Mouse (Mus musculus): ENCODE measurements around the gene Pkd1l2. TPM values are rescaled to one million over a fixed set of nuclear protein-coding genes. Genes with fewer than 3 reads are reported as not detected.

The Pkd1l2 gene
- polyA plus RNA-seq, 1 experiment, result not detected

DNA sequence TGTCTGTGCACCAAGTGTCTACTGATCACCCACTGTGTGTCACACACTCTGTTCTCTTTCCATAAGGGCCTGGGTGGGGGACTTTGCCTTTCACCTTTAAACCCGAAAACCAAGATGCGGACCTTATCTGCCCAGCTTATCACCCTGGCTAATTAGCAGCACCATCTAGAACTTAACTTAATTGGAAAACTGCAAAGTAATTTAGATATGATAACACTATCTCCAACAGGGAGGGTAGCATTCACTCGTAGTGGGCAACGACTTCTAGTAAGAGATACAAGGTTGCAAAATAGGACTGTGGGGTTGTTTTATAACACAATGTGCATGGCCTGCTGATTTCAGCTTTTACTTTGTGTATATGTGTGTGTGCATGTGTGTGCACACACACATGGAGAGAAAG lies 7.6 kb upstream of the Pkd1l2 start:
- 0 out of 2 replicates have a peak, but pooled peaks cover 2% of the 10 kb centered on the region for H3K4me1 ChIP-seq (ENCODE audit: control insufficient read depth, insufficient read depth, low read length)
- no peak overlapping the region for H3K4me3 ChIP-seq (ENCODE audit: insufficient read depth, low read length)
- TF ChIP-seq CTCF (IDR thresholded peaks at IDR 0.05; ENCODE audit: borderline replicate concordance, insufficient read depth, low read length) (no peak), POLR2A (IDR thresholded peaks at IDR 0.05; ENCODE audit: low read depth, low read length) (no peak)
- H3K27ac ChIP-seq (ENCODE audit: insufficient read depth, low read length), result no peak overlapping the region

DNA sequence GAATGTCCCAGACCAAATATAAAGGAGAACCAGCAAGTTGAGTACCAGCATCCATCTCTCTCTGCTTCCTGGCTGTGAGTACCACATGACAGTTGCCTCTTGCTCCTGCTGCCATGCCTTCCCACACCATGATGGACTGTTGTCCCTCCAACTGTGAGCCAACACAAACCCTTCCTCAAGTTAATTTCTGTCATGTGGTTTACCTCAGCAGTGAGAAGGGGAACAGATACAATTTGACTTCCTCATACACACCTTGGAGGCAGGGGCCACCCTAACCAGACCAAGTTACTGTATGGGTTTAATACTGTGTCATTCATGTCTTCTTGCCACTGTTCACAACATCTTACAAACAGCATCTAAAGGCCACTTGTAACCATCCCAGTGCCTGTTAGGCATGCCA lies 4.8 kb upstream of the Pkd1l2 start:
- Histone ChIP-seq H3K4me3 (ENCODE audit: insufficient read depth, low read length) (no peak overlapping the region), H3K27ac (ENCODE audit: insufficient read depth, low read length) (no peak overlapping the region), H3K4me1 (ENCODE audit: control insufficient read depth, insufficient read depth, low read length) (0 out of 2 replicates have a peak, but pooled peaks cover 2% of the 10 kb centered on the region)
- TF ChIP-seq CTCF (IDR thresholded peaks at IDR 0.05; ENCODE audit: borderline replicate concordance, insufficient read depth, low read length) (no peak), POLR2A (IDR thresholded peaks at IDR 0.05; ENCODE audit: low read depth, low read length) (no peak)

DNA sequence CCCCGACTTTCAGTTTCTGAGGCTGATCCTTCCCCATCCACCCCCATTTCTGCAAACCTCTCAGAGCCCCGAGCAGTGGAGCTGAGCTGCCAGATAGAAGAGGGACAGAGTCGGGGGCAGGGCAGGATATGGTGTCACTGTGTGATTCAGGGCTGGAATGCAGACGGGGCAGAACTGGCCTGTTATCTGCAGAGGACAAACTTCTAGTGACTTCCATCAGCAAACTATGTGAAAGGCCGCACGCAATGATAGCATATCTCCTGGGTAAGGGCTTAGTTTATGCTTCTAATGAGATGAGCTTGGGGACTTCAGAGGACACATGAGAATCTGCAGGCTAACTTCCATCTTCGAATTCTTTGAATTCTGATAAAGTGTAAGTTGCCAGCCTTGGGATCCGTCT lies 3.3 kb upstream of the Pkd1l2 start:
- Histone ChIP-seq H3K4me1 (ENCODE audit: control insufficient read depth, insufficient read depth, low read length) (0 out of 2 replicates have a peak, but pooled peaks cover 2% of the 10 kb centered on the region), H3K27ac (ENCODE audit: insufficient read depth, low read length) (no peak overlapping the region), H3K4me3 (ENCODE audit: insufficient read depth, low read length) (no peak overlapping the region)
- TF ChIP-seq POLR2A (IDR thresholded peaks at IDR 0.05; ENCODE audit: low read depth, low read length) (no peak), CTCF (IDR thresholded peaks at IDR 0.05; ENCODE audit: borderline replicate concordance, insufficient read depth, low read length) (no peak)

DNA sequence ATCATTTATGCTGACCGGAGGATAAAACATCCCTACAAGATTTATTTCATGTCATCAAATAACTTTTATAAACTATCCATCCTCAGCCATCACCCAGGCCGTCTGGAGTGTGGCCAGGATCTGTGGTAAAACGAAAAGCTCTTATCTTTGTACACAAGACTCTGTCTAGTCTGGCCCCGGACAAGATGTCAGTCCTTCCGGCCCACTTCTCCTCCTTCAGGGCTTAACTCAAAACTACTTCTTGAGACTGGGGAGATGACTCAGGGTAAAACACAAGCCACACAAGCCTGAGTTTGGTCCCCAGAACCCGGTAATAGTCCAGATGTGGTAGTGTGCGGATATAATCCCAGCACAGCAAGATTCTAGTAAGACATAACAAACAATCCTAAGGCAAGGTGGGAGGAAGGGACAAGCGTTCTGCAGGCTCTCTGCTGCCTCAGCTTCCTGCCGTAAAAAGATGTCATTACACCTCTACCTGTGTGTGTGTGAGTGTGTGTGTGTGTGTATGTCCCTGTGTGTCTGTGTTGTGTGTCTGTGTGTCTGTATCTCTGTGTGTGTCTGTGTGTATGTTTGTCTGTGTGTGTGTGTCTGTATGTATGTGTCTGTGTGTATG lies 804 bp upstream of the Pkd1l2 start:
- no peak for TF ChIP-seq CTCF (IDR thresholded peaks at IDR 0.05; ENCODE audit: borderline replicate concordance, insufficient read depth, low read length)
- no peak for TF ChIP-seq POLR2A (IDR thresholded peaks at IDR 0.05; ENCODE audit: low read depth, low read length)
- Histone ChIP-seq H3K4me1 (ENCODE audit: control insufficient read depth, insufficient read depth, low read length) (0 out of 2 replicates have a peak, but pooled peaks cover 2% of the 10 kb centered on the region), H3K27ac (ENCODE audit: insufficient read depth, low read length) (no peak overlapping the region), H3K4me3 (ENCODE audit: insufficient read depth, low read length) (no peak overlapping the region)

DNA sequence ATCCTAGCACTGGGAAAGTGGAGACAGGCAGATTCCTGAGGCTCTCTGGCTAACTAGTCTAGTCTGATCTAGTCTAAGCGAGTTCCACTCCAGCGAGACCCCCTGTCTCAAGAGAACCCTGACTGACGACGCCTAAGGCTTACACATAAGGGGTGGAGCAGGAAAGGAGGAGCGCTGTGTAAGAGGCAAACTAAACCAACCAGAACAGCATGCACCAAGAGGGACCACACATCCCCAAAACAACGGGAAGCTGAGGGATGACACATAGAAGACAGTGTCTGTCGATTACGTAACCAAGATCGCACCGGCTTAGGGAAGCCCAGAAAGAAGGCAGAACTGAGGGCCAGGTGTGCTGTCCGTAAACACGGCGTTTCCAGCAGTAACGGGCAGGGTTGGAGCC lies 2.6 kb downstream of the Pkd1l2 start:
- TF ChIP-seq POLR2A (IDR thresholded peaks at IDR 0.05; ENCODE audit: low read depth, low read length) (no peak), CTCF (IDR thresholded peaks at IDR 0.05; ENCODE audit: borderline replicate concordance, insufficient read depth, low read length) (no peak)
- Histone ChIP-seq H3K4me1 (ENCODE audit: control insufficient read depth, insufficient read depth, low read length) (no peaks in the 10 kb centered on the region), H3K4me3 (ENCODE audit: insufficient read depth, low read length) (no peak overlapping the region), H3K27ac (ENCODE audit: insufficient read depth, low read length) (no peak overlapping the region)

DNA sequence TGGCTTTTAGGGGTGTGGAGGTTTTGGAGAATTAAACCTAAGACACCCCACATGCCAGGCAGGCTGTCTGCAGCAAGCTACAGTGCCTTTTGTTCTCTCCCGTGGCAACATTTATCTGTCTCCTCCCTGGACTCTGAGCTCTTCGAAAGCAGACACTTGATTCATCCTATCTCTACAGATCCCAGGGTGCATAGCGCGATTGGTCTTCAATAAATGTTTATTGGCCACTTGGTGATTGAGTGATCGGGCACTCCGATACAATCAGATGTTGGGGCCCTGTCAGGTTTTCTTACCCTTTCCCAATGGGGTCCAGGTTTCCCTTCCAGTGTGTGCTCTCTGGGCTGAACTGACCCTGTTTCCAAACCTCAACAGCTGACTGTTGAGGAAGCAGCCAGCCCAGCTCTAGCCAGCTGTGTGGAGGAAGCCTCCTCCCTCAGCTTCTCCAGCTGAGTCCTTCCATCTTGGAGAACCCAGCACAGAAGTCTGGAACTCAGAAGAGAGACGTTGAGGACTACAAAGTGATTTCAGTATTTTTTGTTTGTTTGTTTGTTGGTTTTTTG lies 3.8 kb downstream of the Pkd1l2 start:
- H3K4me3 ChIP-seq (ENCODE audit: insufficient read depth, low read length), result no peak overlapping the region
- no peaks in the 10 kb centered on the region for H3K4me1 ChIP-seq (ENCODE audit: control insufficient read depth, insufficient read depth, low read length)
- H3K27ac ChIP-seq (ENCODE audit: insufficient read depth, low read length), result no peak overlapping the region
- TF ChIP-seq CTCF (IDR thresholded peaks at IDR 0.05; ENCODE audit: borderline replicate concordance, insufficient read depth, low read length) (no peak), POLR2A (IDR thresholded peaks at IDR 0.05; ENCODE audit: low read depth, low read length) (no peak)

DNA sequence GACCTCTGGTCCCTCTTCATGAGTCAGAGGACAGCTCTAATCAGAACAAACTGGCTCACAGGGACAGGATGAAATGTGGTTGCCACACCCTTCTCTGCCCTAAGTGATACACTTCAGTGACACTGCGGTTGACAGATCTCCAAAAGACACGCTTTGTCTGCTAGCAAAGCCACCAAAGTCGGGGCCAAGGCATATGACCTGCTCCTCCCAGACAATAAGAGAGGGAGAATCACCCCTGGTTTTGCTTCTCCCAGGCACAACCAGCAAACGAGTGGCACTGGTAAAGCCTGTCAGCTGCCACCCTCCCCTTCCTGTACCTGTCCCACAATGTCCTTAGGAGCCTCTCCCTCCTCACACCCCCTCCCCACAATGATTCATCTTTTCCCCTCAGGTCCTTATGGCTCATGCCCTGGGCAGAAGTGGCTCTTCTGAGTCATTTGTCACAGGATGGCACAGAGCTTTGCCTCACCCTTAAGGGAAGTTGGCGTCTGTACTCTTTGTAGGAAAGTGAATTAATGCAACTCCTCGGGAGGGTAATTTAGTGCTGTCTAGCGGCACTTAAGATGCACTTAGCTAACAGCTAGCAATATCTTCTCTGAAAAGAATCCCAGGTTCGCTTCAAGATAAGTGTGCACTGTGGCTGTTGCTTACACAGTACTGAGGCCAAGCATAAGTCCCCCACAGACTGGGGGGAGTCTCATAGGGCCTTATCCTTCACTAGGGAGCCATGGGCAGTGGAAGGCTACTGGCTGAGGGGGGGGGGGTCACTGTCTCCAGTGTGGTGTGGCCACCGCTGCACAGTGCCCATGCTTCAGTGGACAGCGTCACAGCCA lies 7.7 kb downstream of the Pkd1l2 start:
- Histone ChIP-seq H3K4me1 (ENCODE audit: control insufficient read depth, insufficient read depth, low read length) (no peaks in the 10 kb centered on the region), H3K27ac (ENCODE audit: insufficient read depth, low read length) (no peak overlapping the region), H3K4me3 (ENCODE audit: insufficient read depth, low read length) (no peak overlapping the region)
- TF ChIP-seq CTCF (IDR thresholded peaks at IDR 0.05; ENCODE audit: borderline replicate concordance, insufficient read depth, low read length) (no peak), POLR2A (IDR thresholded peaks at IDR 0.05; ENCODE audit: low read depth, low read length) (no peak)

DNA sequence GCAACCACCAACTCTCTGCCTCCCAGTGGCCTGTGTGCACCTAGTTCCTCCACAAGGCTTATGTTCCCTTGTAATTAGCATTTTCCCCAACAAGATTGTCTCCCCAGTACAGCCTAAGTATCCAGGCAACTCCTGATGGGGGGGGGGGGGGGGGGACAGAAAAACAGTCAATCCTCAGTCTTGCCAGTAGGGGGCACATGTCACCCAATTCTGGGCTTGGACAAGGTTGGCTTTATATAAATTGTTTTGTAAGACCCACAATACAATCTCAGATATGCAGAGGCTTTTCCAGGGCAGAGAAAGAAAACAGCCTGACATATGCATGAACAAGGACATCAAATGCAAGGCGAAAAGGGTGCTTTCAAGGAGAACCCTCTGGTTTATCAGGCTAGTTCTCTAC lies 12.5 kb downstream of the Pkd1l2 start:
- H3K4me3 ChIP-seq (ENCODE audit: insufficient read depth, low read length), result no peak overlapping the region
- no peak overlapping the region for H3K27ac ChIP-seq (ENCODE audit: insufficient read depth, low read length)
- no peaks in the 10 kb centered on the region for H3K4me1 ChIP-seq (ENCODE audit: control insufficient read depth, insufficient read depth, low read length)
- TF ChIP-seq POLR2A (IDR thresholded peaks at IDR 0.05; ENCODE audit: low read depth, low read length) (no peak), CTCF (IDR thresholded peaks at IDR 0.05; ENCODE audit: borderline replicate concordance, insufficient read depth, low read length) (no peak)

DNA sequence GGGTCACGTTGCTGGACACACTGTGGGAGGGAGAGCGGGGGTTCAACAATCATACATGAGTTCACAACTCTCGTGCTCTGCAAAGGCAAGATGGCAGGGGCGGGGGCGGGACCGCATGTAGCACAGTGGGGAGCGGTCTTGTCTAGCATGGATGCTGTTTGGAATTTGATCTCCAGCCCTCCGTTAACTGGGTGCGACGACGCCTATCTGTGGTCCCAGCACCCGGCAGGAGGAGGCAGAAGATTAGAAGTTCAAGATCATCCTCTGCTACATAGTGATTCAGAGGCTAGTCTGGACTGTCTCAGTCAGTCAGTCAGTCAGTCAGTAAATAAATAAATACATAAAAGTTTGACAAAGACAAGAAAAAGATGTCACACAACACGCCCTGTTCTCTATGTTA lies 14.0 kb downstream of the Pkd1l2 start:
- H3K4me1 ChIP-seq (ENCODE audit: control insufficient read depth, insufficient read depth, low read length), result no peaks in the 10 kb centered on the region
- TF ChIP-seq CTCF (IDR thresholded peaks at IDR 0.05; ENCODE audit: borderline replicate concordance, insufficient read depth, low read length) (no peak), POLR2A (IDR thresholded peaks at IDR 0.05; ENCODE audit: low read depth, low read length) (no peak)
- H3K27ac ChIP-seq (ENCODE audit: insufficient read depth, low read length), result no peak overlapping the region
- H3K4me3 ChIP-seq (ENCODE audit: insufficient read depth, low read length), result no peak overlapping the region

DNA sequence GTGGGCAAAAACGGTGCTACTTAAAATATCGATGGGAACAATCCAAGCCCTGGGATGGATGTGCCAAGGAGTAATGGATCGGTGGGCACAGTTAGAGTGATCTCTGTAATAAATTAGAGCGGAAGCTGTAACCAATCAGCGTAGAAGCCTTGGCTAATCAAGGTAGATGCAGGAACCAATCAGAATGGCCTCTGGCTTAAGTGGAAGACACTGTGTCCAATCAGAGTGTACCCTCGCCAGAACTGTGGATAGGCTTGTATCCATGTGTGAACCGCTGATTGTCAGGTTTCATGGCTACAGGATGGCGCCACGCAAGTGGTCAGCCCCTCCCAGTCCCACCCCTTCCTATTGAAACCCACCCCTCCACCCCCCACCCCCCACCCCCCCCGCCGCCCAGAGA lies 14.9 kb downstream of the Pkd1l2 start:
- H3K27ac ChIP-seq (ENCODE audit: insufficient read depth, low read length), result no peak overlapping the region
- H3K4me3 ChIP-seq (ENCODE audit: insufficient read depth, low read length), result no peak overlapping the region
- TF ChIP-seq POLR2A (IDR thresholded peaks at IDR 0.05; ENCODE audit: low read depth, low read length) (no peak), CTCF (IDR thresholded peaks at IDR 0.05; ENCODE audit: borderline replicate concordance, insufficient read depth, low read length) (no peak)
- no peaks in the 10 kb centered on the region for H3K4me1 ChIP-seq (ENCODE audit: control insufficient read depth, insufficient read depth, low read length)
